Mouse (Mus musculus) stomach, embryonic 14.5 days (tissue): Measurements from ENCODE around the gene Jag2. TPM values are rescaled to one million over a fixed set of nuclear protein-coding genes. Genes with fewer than 3 reads are reported as not detected.
A peak's percentile ranks its signal among the peaks of the same experiment; 100 is the strongest.

Experiments
- ATAC-seq: fragments of 200-750 bp; cut with Nextera tagmentation; 2 replicates; pipeline ENCODE4 v1.8.0; 2017; ENCODE audit warnings: low read depth, moderate TSS enrichment; ENCODE audit not compliant: insufficient number of reproducible peaks, insufficient read depth, low FRiP score
- H3K27ac ChIP-seq: fragments of 300-500 bp; sonication (generic); 2 replicates; pipeline ENCODE4 v1.5.1; 2014; ENCODE audit warnings: mild to moderate bottlenecking, low read length, moderate library complexity, mixed read lengths
- H3K27me3 ChIP-seq: fragments of 300-500 bp; sonication (generic); 2 replicates; pipeline ENCODE4 v1.6.1; 2014; ENCODE audit warnings: low read length, control low read depth, mixed read lengths; ENCODE audit not compliant: control insufficient read depth, insufficient read depth
- H3K36me3 ChIP-seq: fragments of 300-500 bp; sonication (generic); 2 replicates; pipeline ENCODE4 v1.6.1; 2014; ENCODE audit warnings: mild to moderate bottlenecking, control low read depth, low read length, moderate library complexity, mixed read lengths; ENCODE audit not compliant: control insufficient read depth, insufficient read depth
- H3K4me1 ChIP-seq: fragments of 300-500 bp; sonication (generic); 2 replicates; pipeline ENCODE4 v1.6.1; 2014; ENCODE audit warnings: low read length, control low read depth, mixed read lengths; ENCODE audit not compliant: control insufficient read depth, insufficient read depth
- H3K4me2 ChIP-seq: fragments of 300-500 bp; sonication (generic); replicated peaks from 2 replicates; pipeline ENCODE4 v1.6.1; 2014; ENCODE audit warnings: low read depth, low read length, control low read depth
- H3K4me3 ChIP-seq: fragments of 300-500 bp; sonication (generic); 2 replicates; pipeline ENCODE4 v1.5.1; 2014; ENCODE audit warnings: low read depth, low read length, control low read depth
- H3K9ac ChIP-seq: fragments of 300-500 bp; sonication (generic); replicated peaks from 2 replicates; pipeline ENCODE4 v1.6.1; 2014; ENCODE audit warnings: low read depth, mild to moderate bottlenecking, control low read depth, low read length, moderate library complexity, mixed read lengths
- H3K9me3 ChIP-seq: fragments of 300-500 bp; sonication (generic); 2 replicates; pipeline ENCODE4 v1.6.1; 2016; ENCODE audit warnings: low read depth, low read length, control low read depth; ENCODE audit not compliant: control insufficient read depth
- WGBS: fragments of 180-500 bp; shearing (Covaris S2); extraction: QIAGEN DNeasy Blood & Tissue Kit; methylation state at CpG from one replicate; pipeline ENCODE4 v1.1.7; 2014; 5-methylcytosine and 5-hydroxymethylcytosine counted together
- polyA plus RNA-seq: library from polyadenylated mRNA; unstranded; fragments of >200 nt; fragmentation: Nextera tagmentation; extraction: Ambion mirVana; gene quantifications from 2 replicates; pipeline ENCODE4 v1.2.1, GENCODE M21; 2014

The Jag2 gene
- polyA plus RNA-seq, 1 experiment from 2014 or later, result 8.4 TPM

DNA sequence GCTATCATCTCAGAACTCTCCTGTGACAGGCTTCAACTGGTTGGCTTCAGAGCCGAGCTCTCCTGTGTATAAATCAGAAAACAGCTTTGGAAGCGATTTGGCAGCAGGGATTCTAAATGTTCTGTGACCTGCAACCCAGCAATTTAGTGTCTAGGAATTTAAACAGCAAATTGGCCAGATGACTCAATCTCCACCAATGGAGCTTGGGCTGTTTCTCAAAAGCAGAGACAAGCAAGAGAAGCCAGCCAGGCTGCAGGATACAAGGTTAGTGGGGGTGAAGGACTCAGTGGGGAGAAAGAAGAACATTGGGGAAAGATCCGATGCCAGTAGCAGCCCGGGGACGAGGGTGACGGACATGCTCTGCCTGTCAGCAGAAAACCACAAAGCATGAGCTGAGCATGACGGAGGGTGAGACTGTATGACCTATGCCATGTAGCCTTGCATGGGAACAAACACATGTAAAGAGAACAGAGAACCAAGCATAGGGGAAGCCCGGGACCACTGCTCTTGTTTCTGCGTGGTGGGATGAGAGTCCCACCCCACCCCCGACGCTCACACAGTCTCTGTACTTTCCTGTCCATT, 35.2 kb downstream of the Jag2 start:
- Histone ChIP-seq H3K4me2 (no peak overlapping the region), H3K27me3 (no peaks in the 10 kb centered on the region), H3K9ac (no peak overlapping the region), H3K4me1 (no peaks in the 10 kb centered on the region), H3K27ac (no peak overlapping the region), H3K4me3 (no peak overlapping the region), H3K9me3 (no peaks in the 10 kb centered on the region), H3K36me3 (no peaks in the 10 kb centered on the region)
- no peak for ATAC-seq
- 59% methylated on average over 11 of the region's 11 CpGs for WGBS

DNA sequence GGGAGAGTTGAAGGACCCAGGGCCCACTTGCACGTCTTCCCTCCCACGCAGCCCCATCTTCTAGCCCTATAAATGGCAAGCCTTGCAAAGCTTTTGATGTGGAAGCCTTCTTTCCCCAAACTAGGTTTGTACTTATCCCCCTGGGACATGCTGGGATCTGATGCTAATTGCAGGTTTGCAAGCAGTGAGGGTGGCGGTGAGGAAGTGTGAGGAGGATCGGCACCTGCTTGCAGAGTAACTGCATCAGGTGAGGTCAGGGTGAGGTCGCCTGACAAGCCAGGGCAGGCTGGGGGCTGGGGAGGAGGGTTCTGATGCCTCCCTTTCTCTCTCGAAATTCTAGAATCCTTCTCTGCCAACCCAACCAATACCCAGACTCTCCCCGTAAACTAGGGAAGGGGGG, 44.1 kb downstream of the Jag2 start:
- ATAC-seq, result no peak
- 45% methylated on average over 7 of the region's 7 CpGs for WGBS
- no peak overlapping the region for H3K27ac ChIP-seq

DNA sequence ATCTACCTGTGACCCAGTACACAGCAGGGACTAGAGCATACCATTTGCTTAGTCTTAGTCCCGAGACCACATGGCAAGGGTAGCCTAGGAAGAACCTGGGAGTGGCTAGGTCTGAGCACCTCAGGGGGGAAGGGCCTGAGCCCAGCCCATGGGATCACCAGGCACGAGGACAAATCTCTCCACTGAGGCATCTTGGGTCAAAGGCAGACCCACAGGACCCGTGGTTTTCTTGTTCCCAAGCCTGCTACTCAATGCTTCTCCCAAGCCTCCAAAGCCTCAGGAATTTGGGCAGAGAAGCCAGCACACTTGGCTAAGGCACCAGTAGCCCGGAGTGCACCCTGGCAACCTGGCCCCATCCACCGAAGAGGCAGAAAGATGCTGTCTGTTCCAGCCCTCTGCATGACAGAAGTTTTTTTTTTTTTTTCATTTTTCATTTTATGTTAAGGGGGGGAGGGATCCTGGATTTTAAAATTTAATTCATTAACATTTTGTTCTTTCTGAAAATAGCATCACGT, 48.2 kb downstream of the Jag2 start:
- H3K4me2 ChIP-seq, result no peak overlapping the region
- no peak for ATAC-seq
- no peak overlapping the region for H3K4me3 ChIP-seq
- no peaks in the 10 kb centered on the region for H3K9me3 ChIP-seq
- 66% methylated on average over 6 of the region's 6 CpGs for WGBS
- H3K27ac ChIP-seq, result peak overlapping the region; percentile 15; the same call in 1 of the 2 replicates
- H3K4me1 ChIP-seq, result peaks cover 9% of the 10 kb centered on the region; the same call in 1 of the 2 replicates
- no peaks in the 10 kb centered on the region for H3K36me3 ChIP-seq
- H3K27me3 ChIP-seq, result peaks cover 11% of the 10 kb centered on the region
- no peak overlapping the region for H3K9ac ChIP-seq

More for the DNA sequence above, 44.1 kb downstream of the Jag2 start:
- Histone ChIP-seq H3K9ac (no peak overlapping the region), H3K4me2 (no peak overlapping the region), H3K4me1 (no peaks in the 10 kb centered on the region), H3K36me3 (no peaks in the 10 kb centered on the region), H3K9me3 (no peaks in the 10 kb centered on the region), H3K27me3 (no peaks in the 10 kb centered on the region), H3K4me3 (no peak overlapping the region)

DNA sequence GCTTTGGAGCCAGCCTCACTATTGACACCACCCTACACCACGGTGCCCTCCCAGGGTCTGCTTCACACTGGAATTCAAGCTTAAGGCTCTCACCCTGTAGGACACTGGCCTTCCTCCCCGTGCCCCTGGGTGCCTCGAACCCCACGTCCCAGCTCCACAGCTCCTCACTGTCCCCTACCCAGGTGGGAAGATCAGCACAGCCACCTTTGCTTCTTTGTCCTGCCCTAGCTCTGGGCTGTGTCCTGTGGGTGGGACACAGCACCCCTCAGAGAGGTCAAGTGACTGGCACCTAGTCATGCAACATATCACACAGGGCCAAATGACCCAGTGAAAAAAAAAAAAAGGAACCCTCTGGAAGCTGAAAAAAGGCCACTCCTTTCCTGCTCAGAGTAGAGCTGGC, 48.9 kb downstream of the Jag2 start:
- H3K27ac ChIP-seq, result no peak overlapping the region
- H3K4me2 ChIP-seq, result no peak overlapping the region
- no peaks in the 10 kb centered on the region for H3K36me3 ChIP-seq
- no peak for ATAC-seq
- H3K27me3 ChIP-seq, result peaks cover 13% of the 10 kb centered on the region
- no peak overlapping the region for H3K4me3 ChIP-seq
- H3K9me3 ChIP-seq, result no peaks in the 10 kb centered on the region
- no peak overlapping the region for H3K9ac ChIP-seq
- 79% methylated on average over 4 of the region's 4 CpGs for WGBS
- peaks cover 14% of the 10 kb centered on the region; the same call in 1 of the 2 replicates for H3K4me1 ChIP-seq

DNA sequence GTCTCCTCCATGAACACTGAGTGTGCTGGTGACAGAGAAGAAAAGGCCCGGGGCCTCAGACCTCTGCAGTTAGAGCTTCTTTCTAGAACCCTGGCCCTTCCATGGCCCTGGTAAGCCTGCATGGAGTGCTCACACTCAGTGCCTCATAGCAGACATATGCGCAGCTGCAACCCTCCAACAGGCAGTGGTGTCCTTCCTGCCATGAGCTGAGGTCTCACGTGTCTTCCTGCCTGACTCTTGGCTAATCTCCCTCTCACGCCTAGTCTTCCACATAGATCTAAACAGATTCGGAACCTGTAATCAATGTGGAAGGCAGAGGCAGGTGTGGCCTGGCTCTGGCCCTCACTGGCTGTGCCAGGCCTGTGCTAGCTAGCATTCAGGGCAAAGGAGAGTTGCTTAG, 49.8 kb downstream of the Jag2 start:
- Histone ChIP-seq H3K36me3 (no peaks in the 10 kb centered on the region), H3K27me3 (peaks cover 20% of the 10 kb centered on the region), H3K9ac (no peak overlapping the region), H3K4me1 (peaks cover 14% of the 10 kb centered on the region; the same call in 1 of the 2 replicates), H3K4me3 (no peak overlapping the region), H3K4me2 (no peak overlapping the region), H3K9me3 (no peaks in the 10 kb centered on the region), H3K27ac (no peak overlapping the region)
- WGBS, result 78% methylated on average over 5 of the region's 5 CpGs
- ATAC-seq, result no peak

DNA sequence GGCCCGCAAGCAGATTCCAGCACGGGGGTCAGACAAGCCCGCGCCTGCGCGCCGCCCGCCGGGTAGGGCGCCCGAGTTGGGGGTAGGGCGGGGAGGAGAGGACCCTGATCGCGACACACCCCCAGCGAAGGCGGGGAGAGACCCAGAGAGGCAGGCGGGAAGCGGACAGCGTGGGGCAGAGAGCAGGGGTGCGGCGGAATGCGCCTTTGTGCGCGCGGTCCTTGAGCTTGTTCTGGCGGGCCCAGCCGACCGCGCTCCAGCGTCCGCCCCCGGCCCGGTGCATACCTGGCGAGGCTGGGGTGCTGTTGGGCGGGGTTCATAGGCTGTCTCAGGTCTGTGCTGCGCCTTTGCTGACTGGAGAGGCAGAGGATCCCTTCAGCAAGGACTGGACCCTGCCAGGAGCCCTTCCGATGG, 52.0 kb downstream of the Jag2 start:
- H3K27ac ChIP-seq, result peak overlapping the region; percentile 45; the same call in 1 of the 2 replicates
- ATAC-seq, result peak; percentile 76
- peak overlapping the region; percentile 85 for H3K4me2 ChIP-seq
- H3K9me3 ChIP-seq, result no peaks in the 10 kb centered on the region
- H3K36me3 ChIP-seq, result no peaks in the 10 kb centered on the region
- under 1% methylated on average over 37 of the region's 37 CpGs for WGBS
- peaks cover 26% of the 10 kb centered on the region for H3K27me3 ChIP-seq
- H3K4me3 ChIP-seq, result peak overlapping the region; percentile 33
- H3K4me1 ChIP-seq, result peaks cover 20% of the 10 kb centered on the region; the same call in 1 of the 2 replicates
- H3K9ac ChIP-seq, result peak overlapping the region; percentile 36; the same call in 1 of the 2 replicates

DNA sequence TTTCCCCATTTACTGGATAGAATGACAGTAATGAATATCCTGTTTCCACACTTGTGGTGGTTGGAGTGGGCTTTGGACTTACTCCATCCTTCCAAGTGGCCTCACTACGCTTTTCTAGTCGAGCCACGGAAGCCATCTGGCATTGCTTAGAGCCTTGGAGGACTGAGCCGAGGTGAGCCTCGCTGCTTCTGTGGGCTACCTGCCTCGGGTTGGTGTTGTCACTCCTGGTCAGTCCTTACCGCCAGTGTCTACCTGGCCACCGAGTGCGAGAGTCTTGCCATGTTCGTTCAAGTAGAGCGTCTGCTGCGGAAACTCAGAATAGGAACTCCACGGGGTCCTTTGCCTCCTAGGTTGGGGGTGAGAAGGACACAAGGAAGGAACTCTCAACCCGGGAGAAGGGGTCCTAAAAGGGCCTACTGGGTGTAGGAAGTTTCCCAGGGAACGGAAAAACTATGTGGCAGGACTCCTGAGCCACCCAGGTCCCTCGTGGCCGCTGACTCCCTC, 52.5 kb downstream of the Jag2 start:
- H3K4me2 ChIP-seq, result peak overlapping the region; percentile 85
- peak overlapping the region; percentile 33 for H3K4me3 ChIP-seq
- H3K4me1 ChIP-seq, result peaks cover 20% of the 10 kb centered on the region; the same call in 1 of the 2 replicates
- H3K27ac ChIP-seq, result peak overlapping the region; percentile 7; the same call in 1 of the 2 replicates
- no peaks in the 10 kb centered on the region for H3K36me3 ChIP-seq
- ATAC-seq, result no peak
- peak overlapping the region; percentile 36; the same call in 1 of the 2 replicates for H3K9ac ChIP-seq
- H3K9me3 ChIP-seq, result no peaks in the 10 kb centered on the region
- H3K27me3 ChIP-seq, result peaks cover 26% of the 10 kb centered on the region
- 4% methylated on average over 17 of the region's 17 CpGs for WGBS

DNA sequence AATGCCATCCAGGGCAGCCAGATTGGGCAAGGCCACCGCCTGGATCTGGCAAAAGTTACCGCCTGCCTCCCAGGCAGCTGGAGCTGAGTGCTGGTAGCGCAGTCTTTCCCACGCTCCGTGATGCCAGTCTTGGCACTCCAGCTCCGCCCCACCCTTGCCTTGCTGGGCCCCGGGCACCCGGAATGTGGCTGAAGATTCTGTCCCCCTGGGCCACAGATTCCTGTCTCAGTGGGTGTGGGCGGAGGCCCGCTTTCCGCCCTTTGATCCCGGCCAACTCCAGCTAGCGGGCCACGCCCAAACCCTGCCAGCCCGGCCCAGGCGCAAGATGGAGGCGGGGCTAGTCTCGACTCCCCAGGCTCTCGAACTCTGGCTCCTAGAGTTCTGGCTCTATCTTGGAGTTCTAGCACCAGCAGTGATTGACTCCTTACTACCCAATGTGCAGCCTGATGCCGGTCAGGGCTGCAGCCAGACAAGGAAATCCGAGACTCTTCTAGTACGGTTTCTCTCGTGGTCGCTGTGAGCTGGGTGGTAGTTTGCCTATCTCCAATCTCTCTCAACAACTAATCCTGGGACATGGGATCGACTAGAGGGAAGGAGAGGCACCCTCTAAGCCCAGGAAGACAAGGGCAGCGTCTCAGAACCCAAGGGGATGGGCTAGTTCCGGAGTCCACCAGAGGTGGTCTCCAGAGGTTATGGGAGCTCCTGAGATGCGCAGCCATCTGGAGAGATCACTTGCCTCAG, 53.1 kb downstream of the Jag2 start:
- H3K27me3 ChIP-seq, result peaks cover 26% of the 10 kb centered on the region
- H3K36me3 ChIP-seq, result no peaks in the 10 kb centered on the region
- no peak overlapping the region for H3K9ac ChIP-seq
- peak overlapping the region; percentile 9; the same call in 1 of the 2 replicates for H3K4me3 ChIP-seq
- no peak for ATAC-seq
- WGBS, result 4% methylated on average over 28 of the region's 28 CpGs
- peaks cover 20% of the 10 kb centered on the region; the same call in 1 of the 2 replicates for H3K4me1 ChIP-seq
- H3K9me3 ChIP-seq, result no peaks in the 10 kb centered on the region
- no peak overlapping the region for H3K27ac ChIP-seq
- H3K4me2 ChIP-seq, result peak overlapping the region; percentile 85
